Comparison of ENCODE assay signal across 22 mouse cellular contexts in the genomic region with DNA sequence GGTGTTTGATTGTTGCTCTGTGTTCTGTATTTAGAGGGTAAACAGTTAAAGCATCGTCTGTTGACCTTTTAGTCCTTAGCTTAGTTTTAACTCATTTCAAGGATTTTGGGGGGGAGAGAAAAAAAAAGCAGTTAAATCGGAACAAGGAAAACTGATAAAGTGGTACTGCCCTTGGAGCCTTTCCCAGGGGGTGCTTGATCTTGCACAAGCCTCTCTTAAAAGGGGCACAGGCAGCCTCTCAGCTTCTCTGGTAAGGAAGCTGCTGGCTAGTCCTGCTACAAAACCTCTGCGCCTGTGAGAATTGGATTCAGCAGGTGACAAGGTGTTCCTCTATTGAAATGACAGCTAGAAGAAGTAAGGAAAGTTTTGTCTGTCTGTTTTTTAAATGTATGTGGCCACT. TPM values are rescaled to one million over a fixed set of nuclear protein-coding genes. Genes with fewer than 3 reads are reported as not detected.
"Had no signal": no experiment of that assay in that cellular context is flagged by ENCODE, and none has a peak within 500 bp of the region (broad histone marks: within the 10 kb centered on the region; RNA-seq: fewer than 3 reads in every experiment).

No protein-coding gene starts in this region.

- H3K9ac ChIP-seq: limb, embryonic 12.5 days; liver, embryonic 13.5 days; liver, postnatal 0 days; midbrain, embryonic 12.5 days; neural tube, embryonic 13.5 days; stomach, embryonic 15.5 days had no signal

- H3K27me3 ChIP-seq: limb, embryonic 12.5 days; liver, embryonic 13.5 days; midbrain, embryonic 12.5 days; neural tube, embryonic 13.5 days; stomach, embryonic 15.5 days had no signal

- H3K9me3 ChIP-seq: limb, embryonic 12.5 days; liver, embryonic 13.5 days; midbrain, embryonic 12.5 days; neural tube, embryonic 13.5 days; stomach, embryonic 15.5 days had no signal

- ATAC-seq: liver, postnatal 0 days; midbrain, embryonic 16.5 days had no signal

- H3K4me1 ChIP-seq: limb, embryonic 12.5 days; midbrain, embryonic 12.5 days; neural tube, embryonic 13.5 days; stomach, embryonic 15.5 days had no signal

- DNase-seq: kidney, postnatal 10 days; kidney, postnatal 4 days; liver; liver, embryonic 13.5 days; liver, postnatal 0 days; right cerebral cortex, adult 18-20 months; right cerebral cortex, postnatal 25 days; thymus, adult 2 months; thymus, postnatal 25 days had no signal

- H3K4me3 ChIP-seq: layer of hippocampus, adult 2 months; limb, embryonic 12.5 days; liver, embryonic 13.5 days; midbrain, embryonic 12.5 days; neural tube, embryonic 13.5 days; stomach, embryonic 15.5 days had no signal

- H3K36me3 ChIP-seq: limb, embryonic 12.5 days; liver, embryonic 13.5 days; midbrain, embryonic 12.5 days; neural tube, embryonic 13.5 days; stomach, embryonic 15.5 days had no signal

- H3K4me2 ChIP-seq: limb, embryonic 12.5 days; liver, embryonic 13.5 days; midbrain, embryonic 12.5 days; neural tube, embryonic 13.5 days; stomach, embryonic 15.5 days had no signal

- H3K27ac ChIP-seq: layer of hippocampus, adult 2 months; limb, embryonic 12.5 days; liver, embryonic 13.5 days; midbrain, embryonic 12.5 days; neural tube, embryonic 13.5 days; stomach, embryonic 15.5 days had no signal

RNA-seq across cellular contexts. Expression of a gene that starts 5.6 kb away (rescaled TPM):
- total RNA-seq: layer of hippocampus, adult 2 months; layer of hippocampus, postnatal 10 days; left cerebral cortex, postnatal 36 days; megakaryocyte-erythroid progenitor cell, adult 5-6 weeks had no signal
- polyA plus RNA-seq: intestine, embryonic 14.5 days; limb, embryonic 12.5 days; liver, embryonic 13.5 days; liver, postnatal 0 days; midbrain, embryonic 12.5 days; midbrain, embryonic 16.5 days; neural tube, embryonic 13.5 days; small intestine, adult 2 months; stomach, embryonic 15.5 days; testis, adult 2 months; thymus, adult 2 months; urinary bladder, adult 2 months had no signal

RNA-seq across cellular contexts. Expression of a gene that starts 16.2 kb away (rescaled TPM):
- total RNA-seq: layer of hippocampus, adult 2 months; layer of hippocampus, postnatal 10 days; left cerebral cortex, postnatal 36 days; megakaryocyte-erythroid progenitor cell, adult 5-6 weeks had no signal
- polyA plus RNA-seq: intestine, embryonic 14.5 days; limb, embryonic 12.5 days; liver, embryonic 13.5 days; liver, postnatal 0 days; midbrain, embryonic 12.5 days; midbrain, embryonic 16.5 days; small intestine, adult 2 months; stomach, embryonic 15.5 days; thymus, adult 2 months; urinary bladder, adult 2 months had no signal
